ENCODE assay signal across 43 mouse cellular contexts in the genomic region with DNA sequence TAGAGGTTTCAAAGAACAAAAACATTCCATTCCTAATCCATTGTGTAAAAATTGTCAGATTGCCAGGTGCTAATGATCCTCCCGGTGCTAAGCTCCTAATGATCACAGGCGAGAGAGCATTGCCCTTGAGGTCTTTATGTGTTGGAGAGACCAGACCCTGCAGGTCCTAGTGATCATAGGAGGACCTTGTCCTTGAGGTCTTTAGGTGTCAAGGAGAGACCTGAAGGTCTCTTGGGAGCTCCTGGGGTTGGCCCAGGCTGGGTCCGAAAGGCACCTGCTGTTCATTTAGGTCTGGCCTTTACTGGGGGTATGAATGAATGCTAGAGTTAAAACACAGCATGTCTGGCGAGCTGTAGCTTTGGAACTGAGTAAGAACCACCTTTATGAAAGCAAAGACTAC. TPM values are rescaled to one million over a fixed set of nuclear protein-coding genes. Genes with fewer than 3 reads are reported as not detected.
"Had no signal": no experiment of that assay in that cellular context is flagged by ENCODE, and none has a peak within 500 bp of the region (broad histone marks: within the 10 kb centered on the region; RNA-seq: fewer than 3 reads in every experiment).

No protein-coding gene starts in this region.

- H3K4me3 ChIP-seq: left cerebral cortex, adult 2 months; limb, embryonic 10.5 days; limb, embryonic 12.5 days; limb, embryonic 13.5 days; limb, embryonic 15.5 days; liver, embryonic 12.5 days; liver, embryonic 13.5 days; liver, embryonic 15.5 days; lung, embryonic 15.5 days; megakaryocyte, embryonic 14.5 days; midbrain, embryonic 10.5 days; midbrain, embryonic 12.5 days; midbrain, embryonic 13.5 days; midbrain, embryonic 15.5 days; myocyte; neural tube, embryonic 12.5 days had no signal

- ATAC-seq: liver, embryonic 12.5 days; liver, postnatal 0 days; lung, postnatal 0 days; midbrain, embryonic 13.5 days; midbrain, embryonic 15.5 days; midbrain, embryonic 16.5 days had no signal

- H3K4me1 ChIP-seq: limb, embryonic 10.5 days; limb, embryonic 12.5 days; limb, embryonic 13.5 days; limb, embryonic 15.5 days; lung, embryonic 15.5 days; midbrain, embryonic 10.5 days; midbrain, embryonic 12.5 days; midbrain, embryonic 13.5 days; neural tube, embryonic 12.5 days had no signal

- H3K27ac ChIP-seq: left cerebral cortex, adult 2 months; limb, embryonic 10.5 days; limb, embryonic 12.5 days; limb, embryonic 13.5 days; limb, embryonic 15.5 days; liver, embryonic 12.5 days; liver, embryonic 13.5 days; liver, embryonic 14.5 days; liver, embryonic 15.5 days; lung, embryonic 15.5 days; macrophage; midbrain, embryonic 10.5 days; midbrain, embryonic 12.5 days; midbrain, embryonic 13.5 days; midbrain, embryonic 15.5 days; neural tube, embryonic 12.5 days had no signal

- DNase-seq: left cerebral cortex, postnatal 4 days; liver; liver, embryonic 13.5 days; liver, postnatal 0 days; lung, adult 18-20 months; lung, adult 2 months; lung, embryonic 14.5 days; lung, postnatal 10 days; lung, postnatal 14 days; lung, postnatal 36 days; lung, postnatal 4 days; midbrain, embryonic 14.5 days had no signal

- H3K9me3 ChIP-seq: limb, embryonic 10.5 days; limb, embryonic 12.5 days; limb, embryonic 13.5 days; limb, embryonic 15.5 days; liver, embryonic 12.5 days; liver, embryonic 13.5 days; liver, embryonic 15.5 days; lung, embryonic 15.5 days; megakaryocyte, embryonic 14.5 days; midbrain, embryonic 10.5 days; midbrain, embryonic 12.5 days; midbrain, embryonic 13.5 days; midbrain, embryonic 15.5 days; neural tube, embryonic 12.5 days had no signal

- H3K9ac ChIP-seq: limb, embryonic 12.5 days; limb, embryonic 13.5 days; limb, embryonic 15.5 days; liver, embryonic 12.5 days; liver, embryonic 13.5 days; liver, embryonic 14.5 days; liver, embryonic 15.5 days; liver, postnatal 0 days; lung, embryonic 14.5 days; lung, embryonic 15.5 days; midbrain, embryonic 12.5 days; midbrain, embryonic 13.5 days; midbrain, embryonic 15.5 days; neural tube, embryonic 12.5 days had no signal

- H3K27me3 ChIP-seq: limb, embryonic 12.5 days; limb, embryonic 13.5 days; limb, embryonic 15.5 days; liver, embryonic 12.5 days; liver, embryonic 13.5 days; liver, embryonic 15.5 days; lung, embryonic 15.5 days; megakaryocyte, embryonic 14.5 days; midbrain, embryonic 12.5 days; midbrain, embryonic 13.5 days; midbrain, embryonic 15.5 days; neural tube, embryonic 12.5 days had no signal

- H3K4me2 ChIP-seq: limb, embryonic 12.5 days; limb, embryonic 13.5 days; limb, embryonic 15.5 days; liver, embryonic 11.5 days; liver, embryonic 12.5 days; liver, embryonic 13.5 days; liver, embryonic 15.5 days; lung, embryonic 14.5 days; lung, embryonic 15.5 days; midbrain, embryonic 12.5 days; midbrain, embryonic 13.5 days; midbrain, embryonic 15.5 days; neural tube, embryonic 12.5 days had no signal

RNA-seq across cellular contexts. Expression of a gene that starts 14.3 kb away (rescaled TPM):
- total RNA-seq: left cerebral cortex, adult 2 months; left cerebral cortex, postnatal 14 days; left cerebral cortex, postnatal 36 days; left cerebral cortex, postnatal 4 days; liver, adult 2 months; megakaryocyte progenitor cell, adult 5-6 weeks; megakaryocyte, adult 5-6 weeks; megakaryocyte-erythroid progenitor cell, adult 5-6 weeks; monocyte, adult 5-6 weeks had no signal
- polyA plus RNA-seq: limb, embryonic 10.5 days; limb, embryonic 11.5 days; limb, embryonic 12.5 days; liver, adult 2 months; liver, embryonic 11.5 days; liver, embryonic 12.5 days; liver, embryonic 13.5 days; liver, embryonic 14.5 days; liver, embryonic 15.5 days; liver, embryonic 16.5 days; liver, postnatal 0 days; lung, embryonic 16.5 days; macrophage; midbrain, embryonic 10.5 days; midbrain, embryonic 12.5 days; midbrain, embryonic 13.5 days; midbrain, embryonic 14.5 days; midbrain, embryonic 15.5 days; midbrain, embryonic 16.5 days; myocyte; neural tube, embryonic 11.5 days had no signal
